Mouse (Mus musculus): ENCODE results near the gene Gm10715.
"Not testable (repeated sequence)": the region's sequence is repeated elsewhere in the genome, so short reads cannot be mapped to it uniquely, and the experiment has no call there.

DNA sequence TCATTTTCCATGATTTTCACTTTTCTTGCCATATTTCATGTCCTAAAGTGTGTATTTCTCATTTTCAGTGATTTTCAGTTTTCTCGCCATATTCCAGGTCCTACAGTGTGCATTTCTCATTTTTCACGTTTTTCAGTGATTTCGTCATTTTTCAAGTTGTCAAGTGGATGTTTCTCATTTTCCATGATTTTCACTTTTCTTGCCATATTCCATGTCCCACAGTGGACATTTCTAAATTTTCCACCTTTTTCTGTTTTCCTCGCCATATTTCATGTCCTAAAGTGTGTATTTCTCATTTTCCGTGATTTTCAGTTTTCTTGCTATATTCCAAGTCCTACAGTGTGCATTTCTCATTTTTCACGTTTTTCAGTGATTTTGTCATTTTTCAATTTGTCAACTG lies 20.8 kb upstream of the Gm10715 start:
- not testable (repeated sequence) for TF ChIP-seq HCFC1 (IDR thresholded peaks at IDR 0.05; ENCODE audit: borderline replicate concordance, insufficient read depth, low read length); MAFK (IDR thresholded peaks at IDR 0.05; ENCODE audit: insufficient read depth, low read depth, low read length)

Measured in ES-E14 (cell line).